Mouse (Mus musculus): ENCODE measurements at regions not wholly inside any gene's neighbourhood (a gene's known extent, or its start where the extent isn't known, plus 50 kb on each side); places are given as distances from the start of the nearest gene placed in this dataset.
"Not testable (repeated sequence)": the region's sequence is repeated elsewhere in the genome, so short reads cannot be mapped to it uniquely, and the experiment has no call there.

- no peak for DNase-seq (ENCODE audit: inconsistent age in 2 of 2, low spot score in 1 of 2)
These were observed 112.2 kb upstream of the Nt5e start for GRCm38 (mm10) chr9:88214758-88215157.

DNA sequence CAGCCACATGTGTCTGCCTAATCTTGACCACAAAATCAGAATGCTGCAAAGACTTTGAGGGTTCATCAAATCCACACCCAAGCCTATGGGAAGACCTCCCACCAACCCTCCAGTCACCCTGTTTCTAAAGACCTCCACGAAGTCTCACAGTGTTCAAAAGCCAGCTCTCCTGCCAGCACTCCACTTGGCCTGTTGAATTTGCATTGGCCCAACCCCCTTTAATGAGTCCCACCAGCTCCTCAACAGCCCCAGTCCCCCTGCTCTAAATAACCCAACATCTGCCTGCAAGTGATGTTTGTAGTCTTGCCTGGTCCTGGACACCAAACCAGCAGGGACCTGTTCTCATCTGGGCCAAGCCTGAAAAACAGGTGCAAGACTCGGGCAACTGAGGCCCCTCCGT, 106.6 kb upstream of the Nt5e start:
- DNase-seq (ENCODE audit: inconsistent age in 2 of 2, low spot score in 1 of 2) = no peak

GRCm38 (mm10) chr9:88221276-88221675, 105.7 kb upstream of the Nt5e start:
- no peak for DNase-seq (ENCODE audit: inconsistent age in 2 of 2, low spot score in 1 of 2)

DNA sequence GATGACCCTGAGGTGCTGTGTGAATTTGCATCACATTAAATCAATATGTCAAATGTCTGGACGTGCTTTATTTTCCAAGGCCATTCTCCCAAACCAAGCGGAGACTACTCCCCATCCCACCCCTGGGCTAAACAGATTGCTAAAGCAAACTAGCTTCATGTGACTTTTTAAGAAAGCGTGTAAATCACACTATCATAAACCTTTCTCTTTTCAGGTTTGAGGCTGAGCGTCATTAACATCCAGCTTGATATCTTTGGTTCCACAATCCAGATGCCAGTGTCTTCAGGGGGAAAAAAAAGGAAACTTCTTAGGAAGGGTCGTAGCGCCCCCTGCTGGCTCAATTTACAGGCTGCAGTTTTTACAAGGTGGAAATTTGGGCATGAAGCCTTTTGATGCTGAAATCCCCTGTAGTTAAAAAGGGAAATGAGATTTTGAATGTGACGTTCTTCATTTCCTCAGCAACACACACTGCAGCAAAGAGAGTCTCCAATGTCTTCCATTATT, 105.1 kb upstream of the Nt5e start:
- peak; percentile 27 to 78 for DNase-seq (ENCODE audit: inconsistent age in 2 of 2, low spot score in 1 of 2)

DNA sequence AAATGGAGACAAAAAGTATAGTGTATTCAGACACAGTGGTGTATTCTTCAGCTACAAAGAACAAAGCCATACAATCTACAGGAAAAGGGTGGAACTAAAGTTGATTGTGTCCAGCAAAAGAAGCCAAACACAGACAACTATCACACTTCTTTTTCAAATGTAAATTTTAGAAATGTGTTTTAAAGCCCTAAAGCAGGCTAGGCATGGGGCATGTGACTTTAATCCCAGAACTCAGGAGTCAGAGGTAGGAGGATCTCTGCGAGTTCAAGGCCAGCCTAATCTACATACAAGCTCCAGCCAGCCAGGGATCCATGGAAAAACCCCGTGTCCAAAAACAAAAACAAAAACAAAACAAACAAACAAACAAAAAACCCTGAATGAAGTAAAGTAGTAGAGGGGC, 89.9 kb upstream of the Nt5e start:
- DNase-seq (ENCODE audit: inconsistent age in 2 of 2, low spot score in 1 of 2) = no peak

- no peak for DNase-seq (ENCODE audit: inconsistent age in 2 of 2, low spot score in 1 of 2)
These were observed 88.7 kb upstream of the Nt5e start for GRCm38 (mm10) chr9:88238346-88238745.

GRCm38 (mm10) chr9:88240740-88241139, 86.3 kb upstream of the Nt5e start:
- DNase-seq (ENCODE audit: inconsistent age in 2 of 2, low spot score in 1 of 2) = peak in 1 of 2 experiments; percentile 24

DNA sequence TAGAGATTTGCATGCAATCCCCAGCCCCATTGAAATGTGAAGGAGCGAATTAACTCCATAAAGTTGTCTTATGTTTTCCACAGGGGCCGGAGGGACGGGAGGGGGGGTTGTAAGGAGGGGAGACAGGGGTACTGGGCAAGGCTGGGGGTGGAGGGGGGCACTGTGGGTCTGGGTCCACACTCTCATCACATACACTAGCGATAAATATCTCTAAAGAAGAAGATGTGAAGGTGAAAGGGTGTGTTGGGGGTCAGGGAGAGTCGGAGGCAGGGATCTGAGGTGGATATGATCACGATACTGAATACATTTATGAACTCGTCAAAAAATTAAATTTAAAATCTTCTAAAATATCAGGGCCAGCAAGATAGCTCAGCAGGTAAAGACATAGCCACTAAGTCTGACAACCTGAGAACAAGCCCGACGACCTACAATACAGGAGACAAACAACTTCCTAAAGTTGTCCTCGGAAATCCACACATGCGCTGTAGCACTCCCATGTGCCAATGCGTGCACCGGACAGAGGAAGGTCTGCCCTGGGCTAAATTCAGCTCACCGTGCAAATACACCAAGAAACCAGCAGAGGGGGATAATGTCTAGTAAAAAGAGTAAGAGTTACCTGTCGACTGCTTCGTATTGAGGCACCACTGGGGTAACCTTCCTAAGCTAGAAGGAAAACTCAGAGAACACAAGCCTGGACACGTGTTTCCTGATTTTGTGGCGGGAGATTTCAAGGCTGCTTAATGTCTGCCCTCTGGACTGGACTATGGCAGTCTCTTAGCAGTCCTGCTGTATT, 85.6 kb upstream of the Nt5e start:
- DNase-seq (ENCODE audit: inconsistent age in 2 of 2, low spot score in 1 of 2) = peak; percentile 84 to 94

DNA sequence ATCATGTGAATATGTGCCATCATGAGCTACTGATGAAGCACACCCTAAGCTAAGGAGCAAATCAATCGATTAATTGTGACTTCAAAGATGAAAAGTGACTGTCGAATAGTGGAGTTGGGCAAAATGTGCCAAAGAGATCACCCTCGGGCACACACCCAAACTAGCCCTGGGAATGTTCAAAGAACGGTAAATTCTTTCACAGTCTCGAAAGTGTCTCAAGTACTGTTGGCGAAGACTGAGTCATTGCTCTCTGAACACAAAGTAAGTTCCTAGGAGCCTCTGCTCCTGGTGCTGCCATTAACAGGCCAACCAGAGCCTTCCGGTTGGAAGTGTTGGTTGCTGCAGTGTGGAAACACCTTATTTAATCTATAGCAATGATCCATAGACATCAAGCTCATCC, 84.5 kb upstream of the Nt5e start:
- DNase-seq (ENCODE audit: inconsistent age in 2 of 2, low spot score in 1 of 2) = no peak

DNA sequence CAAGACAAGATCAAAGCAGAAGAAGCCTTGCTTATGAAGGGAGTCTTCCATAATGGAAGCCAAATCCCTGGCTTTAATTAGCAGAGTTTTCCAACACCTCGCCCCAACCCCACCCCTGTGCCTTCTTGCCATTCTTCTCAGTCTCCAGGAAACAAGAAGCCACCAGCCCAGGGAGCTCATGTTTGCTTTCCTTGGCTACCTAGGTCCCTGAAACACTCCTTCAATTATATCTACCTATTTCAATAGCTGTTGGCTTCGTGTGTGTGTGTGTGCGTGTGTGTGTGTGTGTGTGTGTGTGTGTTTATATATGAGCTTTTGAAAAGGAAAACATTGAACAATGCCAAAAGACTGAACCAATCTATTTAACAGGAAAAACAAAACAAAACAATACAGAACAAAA, 82.5 kb upstream of the Nt5e start:
- DNase-seq (ENCODE audit: inconsistent age in 2 of 2, low spot score in 1 of 2) = no peak

- DNase-seq (ENCODE audit: inconsistent age in 2 of 2, low spot score in 1 of 2) = no peak
These were observed 71.0 kb upstream of the Nt5e start for GRCm38 (mm10) chr9:88255948-88256347.

DNA sequence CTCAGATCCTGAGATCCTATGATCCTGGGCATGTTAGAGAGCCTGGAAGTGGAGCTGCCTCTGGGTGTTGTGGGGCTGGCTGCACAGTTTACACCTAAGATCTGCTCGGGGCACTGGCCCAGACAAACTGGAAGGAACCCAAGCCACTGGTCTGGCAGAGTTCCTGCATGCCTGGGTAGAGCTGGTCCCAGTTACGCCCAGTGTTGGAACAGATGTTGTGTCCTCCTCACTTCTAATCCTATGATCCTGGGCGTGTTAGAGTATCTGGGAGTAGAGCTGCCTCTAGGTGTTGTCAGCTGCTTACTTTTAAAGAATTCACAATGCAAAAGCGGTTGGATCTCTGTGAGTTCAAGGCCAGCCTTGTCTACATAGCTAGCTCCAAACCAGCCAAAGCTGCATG, 67.4 kb upstream of the Nt5e start:
- peak in 1 of 2 experiments; percentile 33 for DNase-seq (ENCODE audit: inconsistent age in 2 of 2, low spot score in 1 of 2)

- no peak for DNase-seq (ENCODE audit: inconsistent age in 2 of 2, low spot score in 1 of 2)
These were observed 66.8 kb upstream of the Nt5e start for GRCm38 (mm10) chr9:88260072-88260635.

DNA sequence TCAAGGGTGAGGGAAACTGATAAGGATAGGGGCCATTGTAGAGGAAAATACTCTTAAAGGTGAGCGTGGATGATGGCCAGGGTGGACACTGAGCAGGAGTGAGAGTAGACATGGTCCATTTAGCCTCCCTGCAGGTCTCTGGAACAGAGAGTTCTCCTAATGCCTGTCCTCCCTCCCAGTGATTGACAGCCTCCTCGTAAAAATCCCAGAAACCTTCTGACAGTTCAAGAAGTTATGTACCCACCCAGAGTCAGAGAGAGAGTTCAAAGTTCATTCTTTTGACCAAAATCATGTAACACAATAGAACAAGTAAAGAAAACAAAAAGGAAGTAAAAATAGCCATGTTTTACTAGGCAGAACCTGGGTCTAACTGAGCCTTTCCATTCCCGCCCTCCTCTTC, 64.5 kb upstream of the Nt5e start:
- no peak for DNase-seq (ENCODE audit: inconsistent age in 2 of 2, low spot score in 1 of 2)

GRCm38 (mm10) chr9:88266346-88266745, 60.7 kb upstream of the Nt5e start:
- not testable (repeated sequence) for DNase-seq (ENCODE audit: inconsistent age in 2 of 2, low spot score in 1 of 2)

GRCm38 (mm10) chr9:88268811-88269210, 58.2 kb upstream of the Nt5e start:
- DNase-seq (ENCODE audit: inconsistent age in 2 of 2, low spot score in 1 of 2) = no peak

GRCm38 (mm10) chr9:88269216-88269615, 57.8 kb upstream of the Nt5e start:
- no peak for DNase-seq (ENCODE audit: inconsistent age in 2 of 2, low spot score in 1 of 2)

DNA sequence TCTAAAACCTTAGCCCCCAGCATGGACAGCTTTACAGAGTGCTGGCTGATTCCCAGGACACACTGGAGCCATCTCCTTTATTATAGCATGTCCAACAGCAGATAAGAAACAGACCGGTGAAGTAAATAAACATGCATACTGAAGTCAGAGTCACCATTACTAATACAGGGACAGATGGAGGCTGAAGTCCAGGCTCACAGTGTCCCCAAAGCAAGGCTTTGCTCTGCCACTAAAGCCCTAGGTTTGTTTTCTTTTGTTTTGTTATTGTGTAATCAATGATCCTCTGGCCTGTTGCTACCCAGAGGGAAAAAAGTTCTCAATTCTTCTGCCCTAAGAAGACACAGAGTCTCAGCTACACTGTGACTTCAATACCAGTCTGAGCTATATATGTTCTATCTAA, 56.2 kb upstream of the Nt5e start:
- DNase-seq (ENCODE audit: inconsistent age in 2 of 2, low spot score in 1 of 2) = no peak

DNA sequence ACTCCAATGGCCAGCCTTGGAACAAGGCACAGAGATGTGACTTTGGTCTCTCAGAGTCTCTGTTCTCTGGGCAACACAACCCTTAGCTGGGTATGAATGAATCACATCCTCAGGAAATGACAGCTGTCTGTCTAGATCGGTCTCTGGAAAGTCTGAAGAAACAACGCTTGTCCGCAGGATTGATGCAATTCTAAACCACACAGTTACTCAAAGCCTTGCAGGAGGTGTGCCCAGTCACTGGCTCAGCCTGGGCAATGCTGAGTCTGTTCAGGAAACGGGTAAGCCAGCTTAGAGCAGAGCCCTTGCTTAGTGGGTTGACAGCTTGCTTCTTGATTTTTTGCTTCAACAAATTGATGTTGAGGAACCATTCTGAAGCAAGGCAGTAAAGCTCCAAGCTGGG, 53.7 kb upstream of the Nt5e start:
- no peak for DNase-seq (ENCODE audit: inconsistent age in 2 of 2, low spot score in 1 of 2)

DNA sequence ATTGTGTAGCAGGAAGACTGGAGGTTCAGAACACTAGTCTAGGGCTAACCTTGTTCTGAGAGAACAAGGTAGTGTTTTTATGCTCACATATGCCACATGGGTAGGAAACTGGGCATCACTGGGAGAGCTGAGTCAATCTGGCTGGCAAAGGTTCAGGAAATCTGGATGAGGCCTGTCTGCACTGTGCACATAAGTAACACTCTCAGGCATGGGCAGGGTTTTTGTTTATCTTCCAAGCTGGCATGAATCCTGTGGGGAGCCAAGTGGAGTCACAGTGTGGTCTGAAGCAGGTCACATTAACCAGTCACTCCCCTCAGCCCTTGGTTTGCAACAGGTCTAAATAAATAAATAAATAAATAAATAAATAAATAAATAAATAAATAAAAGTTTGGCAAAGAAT, 53.0 kb upstream of the Nt5e start:
- peak; percentile 40 to 46 for DNase-seq (ENCODE audit: inconsistent age in 2 of 2, low spot score in 1 of 2)

DNA sequence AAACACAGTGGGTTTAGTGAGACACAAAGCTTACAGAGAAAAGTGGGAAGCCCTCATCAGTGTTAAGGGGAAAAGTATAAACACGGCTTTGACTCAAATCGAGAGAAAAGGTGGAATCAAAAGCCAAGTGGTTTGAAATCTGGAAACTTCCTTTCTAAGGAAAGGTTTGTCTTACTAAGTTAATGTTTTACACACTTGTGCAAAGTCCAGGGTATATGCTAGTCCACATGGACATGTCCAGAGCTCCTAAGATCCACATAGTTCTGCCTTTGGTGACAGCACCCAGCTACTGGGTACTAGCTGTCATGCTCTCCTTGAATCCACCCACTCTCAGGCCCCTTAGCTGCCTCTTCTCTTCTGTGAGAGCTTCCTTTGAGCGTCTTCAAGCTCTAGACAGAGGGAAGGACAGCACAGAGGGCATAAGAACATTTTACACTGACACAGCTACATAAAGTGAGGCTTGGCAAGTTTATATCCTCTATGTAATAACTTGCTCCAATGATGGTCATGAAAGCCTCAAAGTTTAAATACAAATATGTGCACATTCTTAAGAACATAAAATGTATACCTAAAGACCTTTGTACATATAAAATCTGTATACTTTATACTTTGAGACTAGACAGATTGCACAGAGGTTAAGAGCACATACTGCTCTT, 52.2 kb upstream of the Nt5e start:
- no peak for DNase-seq (ENCODE audit: inconsistent age in 2 of 2, low spot score in 1 of 2)

GRCm38 (mm10) chr9:88276023-88276568, 50.9 kb upstream of the Nt5e start:
- peak; percentile 11 to 36 for DNase-seq (ENCODE audit: inconsistent age in 2 of 2, low spot score in 1 of 2)

Measured in adrenal gland, adult (tissue).